Mouse (Mus musculus): Measurements from ENCODE around the gene Lyrm9. TPM values are rescaled to one million over a fixed set of nuclear protein-coding genes. Genes with fewer than 3 reads are reported as not detected.
"Not testable (repeated sequence)": the region's sequence is repeated elsewhere in the genome, so short reads cannot be mapped to it uniquely, and the experiment has no call there.

Gene Lyrm9
- polyA plus RNA-seq, 1 experiment, result 24.9 TPM

DNA sequence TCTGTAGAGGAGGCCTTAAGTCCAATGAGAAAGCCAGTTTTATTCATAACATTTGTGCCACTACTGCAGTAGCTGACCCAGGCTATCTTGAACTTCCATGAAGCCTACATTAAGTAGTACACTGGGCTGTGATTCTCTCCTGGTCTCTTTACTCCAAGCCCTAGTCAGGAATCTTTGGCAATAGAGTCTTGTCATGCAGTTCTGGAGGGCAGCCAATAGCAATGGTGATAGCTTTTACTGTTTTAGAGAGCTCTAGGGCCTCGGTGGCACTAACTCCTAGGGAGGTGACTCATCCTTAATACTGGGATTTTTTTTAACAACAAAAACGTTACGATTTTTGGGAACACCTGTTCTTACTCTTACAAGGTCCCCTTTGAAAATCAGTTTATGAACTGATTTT is 40.1 kb downstream of the Lyrm9 start:
- no peak for TF ChIP-seq CTCF (conservative IDR thresholded peaks at IDR 0.05; ENCODE audit: insufficient read depth, insufficient read length, low read depth, low read length)
- no peak for TF ChIP-seq POLR2A (IDR thresholded peaks at IDR 0.05; ENCODE audit: low read depth, low read length)
- WGBS, result 65% methylated on average over 3 of the region's 3 CpGs
- DNase-seq, result no peak

DNA sequence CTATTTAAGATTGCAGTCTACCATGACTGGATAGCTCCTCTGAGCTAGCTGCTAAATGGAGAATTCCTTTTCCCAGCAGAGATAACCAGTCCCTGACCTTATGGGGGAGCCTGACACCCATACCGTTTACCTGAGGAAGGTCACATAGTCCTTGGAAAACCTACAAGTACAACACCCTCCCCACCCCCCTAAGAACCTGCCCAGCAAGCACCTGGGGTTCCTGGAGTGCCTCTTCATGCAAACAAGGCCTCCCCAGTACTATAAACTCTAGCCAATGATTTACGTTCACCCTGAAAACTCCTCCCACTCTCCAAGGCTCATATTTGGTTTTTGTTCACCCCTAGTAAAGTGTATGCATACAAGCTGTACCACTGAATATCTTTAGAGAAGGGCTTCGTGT is 41.3 kb downstream of the Lyrm9 start:
- TF ChIP-seq CTCF (conservative IDR thresholded peaks at IDR 0.05; ENCODE audit: insufficient read depth, insufficient read length, low read depth, low read length) (no peak), POLR2A (IDR thresholded peaks at IDR 0.05; ENCODE audit: low read depth, low read length) (no peak)
- WGBS, result 45% methylated on average over 3 of the region's 3 CpGs

More for the DNA sequence above, 40.1 kb downstream of the Lyrm9 start:
- H3K4me1 ChIP-seq (ENCODE audit: control insufficient read depth, insufficient read depth, low read length), result no peaks in the 10 kb centered on the region
- H3K27ac ChIP-seq (ENCODE audit: insufficient read depth, low read depth, low read length), result no peak overlapping the region
- H3K4me3 ChIP-seq (ENCODE audit: insufficient read depth, low read depth, low read length), result no peak overlapping the region
- H3K27me3 ChIP-seq (replicated peaks; ENCODE audit: control insufficient read depth, insufficient read depth, low read length), result no peaks in the 10 kb centered on the region
- no peaks in the 10 kb centered on the region for H3K36me3 ChIP-seq (ENCODE audit: control insufficient read depth, insufficient read depth, low read length)

GRCm38 (mm10) chr11:78869205-78869604 is 42.8 kb downstream of the Lyrm9 start:
- not testable (repeated sequence) for DNase-seq; H3K27me3 ChIP-seq (replicated peaks; ENCODE audit: control insufficient read depth, insufficient read depth, low read length); H3K4me1 ChIP-seq (ENCODE audit: control insufficient read depth, insufficient read depth, low read length); H3K4me3 ChIP-seq (ENCODE audit: insufficient read depth, low read depth, low read length); H3K27ac ChIP-seq (ENCODE audit: insufficient read depth, low read depth, low read length); H3K36me3 ChIP-seq (ENCODE audit: control insufficient read depth, insufficient read depth, low read length)
- 98% methylated on average over 8 of the region's 8 CpGs for WGBS

More for the DNA sequence above, 41.3 kb downstream of the Lyrm9 start:
- Histone ChIP-seq H3K4me1 (ENCODE audit: control insufficient read depth, insufficient read depth, low read length) (no peaks in the 10 kb centered on the region), H3K4me3 (ENCODE audit: insufficient read depth, low read depth, low read length) (no peak overlapping the region), H3K27ac (ENCODE audit: insufficient read depth, low read depth, low read length) (no peak overlapping the region), H3K36me3 (ENCODE audit: control insufficient read depth, insufficient read depth, low read length) (no peaks in the 10 kb centered on the region), H3K27me3 (replicated peaks; ENCODE audit: control insufficient read depth, insufficient read depth, low read length) (no peaks in the 10 kb centered on the region)
- no peak for DNase-seq

- 90% methylated on average over 4 of the region's 4 CpGs for WGBS
- H3K36me3 ChIP-seq (ENCODE audit: control insufficient read depth, insufficient read depth, low read length), result no peaks in the 10 kb centered on the region
- no peak for TF ChIP-seq POLR2A (IDR thresholded peaks at IDR 0.05; ENCODE audit: low read depth, low read length)
- TF ChIP-seq CTCF (conservative IDR thresholded peaks at IDR 0.05; ENCODE audit: insufficient read depth, insufficient read length, low read depth, low read length), result no peak
- no peak overlapping the region for H3K4me3 ChIP-seq (ENCODE audit: insufficient read depth, low read depth, low read length)
- no peak for DNase-seq
- H3K4me1 ChIP-seq (ENCODE audit: control insufficient read depth, insufficient read depth, low read length), result no peaks in the 10 kb centered on the region
- no peaks in the 10 kb centered on the region for H3K27me3 ChIP-seq (replicated peaks; ENCODE audit: control insufficient read depth, insufficient read depth, low read length)
- no peak overlapping the region for H3K27ac ChIP-seq (ENCODE audit: insufficient read depth, low read depth, low read length)
Measured at GRCm38 (mm10) chr11:78870891-78871290, 44.5 kb downstream of the Lyrm9 start.

DNA sequence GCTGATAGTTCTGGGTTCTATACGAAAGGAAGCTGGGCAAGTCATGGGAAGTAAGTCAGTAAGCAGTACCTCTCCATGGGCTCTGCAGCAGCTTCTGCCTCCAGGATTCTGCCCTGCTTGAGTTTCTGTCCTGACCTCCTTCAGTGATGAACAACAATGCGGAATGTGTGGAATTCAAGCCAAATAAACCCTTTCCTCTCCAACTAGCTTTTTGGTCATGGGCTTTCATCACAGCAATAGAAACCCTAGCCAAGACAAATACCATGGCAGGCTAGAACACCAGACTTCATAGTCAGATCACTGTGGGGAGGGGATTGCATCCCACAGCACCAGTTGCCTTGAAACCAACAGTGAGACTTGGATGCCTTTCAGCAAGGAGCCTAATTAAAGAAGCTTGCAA is 46.4 kb downstream of the Lyrm9 start:
- DNase-seq, result no peak
- Histone ChIP-seq H3K36me3 (ENCODE audit: control insufficient read depth, insufficient read depth, low read length) (no peaks in the 10 kb centered on the region), H3K4me1 (ENCODE audit: control insufficient read depth, insufficient read depth, low read length) (no peaks in the 10 kb centered on the region), H3K27me3 (replicated peaks; ENCODE audit: control insufficient read depth, insufficient read depth, low read length) (no peaks in the 10 kb centered on the region), H3K27ac (ENCODE audit: insufficient read depth, low read depth, low read length) (no peak overlapping the region), H3K4me3 (ENCODE audit: insufficient read depth, low read depth, low read length) (no peak overlapping the region)
- 51% methylated on average over 2 of the region's 2 CpGs for WGBS
- no peak for TF ChIP-seq POLR2A (IDR thresholded peaks at IDR 0.05; ENCODE audit: low read depth, low read length)
- no peak for TF ChIP-seq CTCF (conservative IDR thresholded peaks at IDR 0.05; ENCODE audit: insufficient read depth, insufficient read length, low read depth, low read length)

DNA sequence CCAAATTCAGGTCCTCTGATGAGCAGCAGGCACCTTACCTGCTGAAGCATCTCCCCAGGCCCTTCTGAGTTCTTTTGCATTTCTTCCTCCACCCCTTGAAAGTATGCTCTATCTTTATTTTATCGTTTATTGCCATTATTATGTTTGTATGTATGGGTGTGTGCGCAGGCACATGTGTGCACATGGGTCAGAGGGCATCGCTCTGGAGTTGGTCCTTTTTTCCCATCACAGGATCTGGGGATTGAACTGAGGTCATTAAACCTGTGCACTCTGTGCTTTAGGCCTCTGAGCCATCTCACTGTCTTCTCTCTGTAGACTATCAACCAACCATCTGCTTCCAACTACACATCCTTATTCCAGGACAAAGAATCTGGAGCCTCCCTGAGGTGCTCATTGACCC is 53.3 kb downstream of the Lyrm9 start:
- no peak overlapping the region for H3K27ac ChIP-seq (ENCODE audit: insufficient read depth, low read depth, low read length)
- no peaks in the 10 kb centered on the region for H3K36me3 ChIP-seq (ENCODE audit: control insufficient read depth, insufficient read depth, low read length)
- H3K27me3 ChIP-seq (replicated peaks; ENCODE audit: control insufficient read depth, insufficient read depth, low read length), result no peaks in the 10 kb centered on the region
- 98% methylated on average over 3 of the region's 3 CpGs for WGBS
- DNase-seq, result no peak
- H3K4me3 ChIP-seq (ENCODE audit: insufficient read depth, low read depth, low read length), result no peak overlapping the region
- no peak for TF ChIP-seq POLR2A (IDR thresholded peaks at IDR 0.05; ENCODE audit: low read depth, low read length)
- TF ChIP-seq CTCF (conservative IDR thresholded peaks at IDR 0.05; ENCODE audit: insufficient read depth, insufficient read length, low read depth, low read length), result no peak
- H3K4me1 ChIP-seq (ENCODE audit: control insufficient read depth, insufficient read depth, low read length), result no peaks in the 10 kb centered on the region; the same call in 1 of the 2 replicates

- TF ChIP-seq CTCF (conservative IDR thresholded peaks at IDR 0.05; ENCODE audit: insufficient read depth, insufficient read length, low read depth, low read length) (no peak), POLR2A (IDR thresholded peaks at IDR 0.05; ENCODE audit: low read depth, low read length) (no peak)
- Histone ChIP-seq H3K27ac (ENCODE audit: insufficient read depth, low read depth, low read length) (no peak overlapping the region), H3K4me1 (ENCODE audit: control insufficient read depth, insufficient read depth, low read length) (peaks cover 9% of the 10 kb centered on the region; the same call in 1 of the 2 replicates), H3K27me3 (replicated peaks; ENCODE audit: control insufficient read depth, insufficient read depth, low read length) (no peaks in the 10 kb centered on the region), H3K4me3 (ENCODE audit: insufficient read depth, low read depth, low read length) (no peak overlapping the region), H3K36me3 (ENCODE audit: control insufficient read depth, insufficient read depth, low read length) (no peaks in the 10 kb centered on the region)
- no peak for DNase-seq
- WGBS, result 85% methylated on average over 1 of the region's 1 CpGs
Measured at GRCm38 (mm10) chr11:78886693-78887092, 60.3 kb downstream of the Lyrm9 start.
